Mouse (Mus musculus) left cerebral cortex, postnatal 14 days (tissue): Measurements from ENCODE around the gene Mast4. TPM values are rescaled to one million over a fixed set of nuclear protein-coding genes. Genes with fewer than 3 reads are reported as not detected.

Source experiments
- DNase-seq, 2 experiments: peaks; one replicate each; pipeline ENCODE4 v3.0.0; 2021 to 2022; ENCODE audit warnings: low spot score in 2 of 2, mixed read lengths in 1 of 2
- intact Hi-C: fragments of 180-260 bp; cut with DNase I; formaldehyde crosslinking; loops from one replicate; pipeline ENCODE4 v1.15.1; 2025
- total RNA-seq, 2 experiments: library from RNA; stranded (reverse); gene quantifications; 2 replicates each; pipeline ENCODE4 v1.2.3; 2021

Mast4 gene
- total RNA-seq, 2 experiments from 2014 or later = 35.5 to 41.2 TPM

- no peak for DNase-seq
- intact Hi-C loops = no loop called here
These were observed 193.0 kb downstream of the Mast4 start for GRCm38 (mm10) chr13:103141304-103141703.

- no peak for DNase-seq
- intact Hi-C loops = no loop called here
These were observed 194.2 kb downstream of the Mast4 start for GRCm38 (mm10) chr13:103140051-103140450.

GRCm38 (mm10) chr13:103138298-103138697, 196.0 kb downstream of the Mast4 start:
- DNase-seq = no peak
- intact Hi-C loops = no loop called here

GRCm38 (mm10) chr13:103135224-103135883, 198.9 kb downstream of the Mast4 start:
- DNase-seq = no peak
- intact Hi-C loops = no loop called here

- no peak for DNase-seq
These were observed 202.5 kb downstream of the Mast4 start for GRCm38 (mm10) chr13:103131781-103132180.

GRCm38 (mm10) chr13:103129130-103129797, 205.0 kb downstream of the Mast4 start:
- intact Hi-C loops = no loop called here
- no peak for DNase-seq

More at GRCm38 (mm10) chr13:103131781-103132180, 202.5 kb downstream of the Mast4 start:
- intact Hi-C loops = no loop called here

GRCm38 (mm10) chr13:103128729-103129128, 205.6 kb downstream of the Mast4 start:
- no peak for DNase-seq
- intact Hi-C loops = no loop called here

- intact Hi-C loops = no loop called here
- no peak for DNase-seq
These were observed 206.7 kb downstream of the Mast4 start for GRCm38 (mm10) chr13:103127594-103127993.

GRCm38 (mm10) chr13:103123716-103124115, 210.6 kb downstream of the Mast4 start:
- no peak for DNase-seq
- intact Hi-C loops = loop anchor here (5.0 kb wide), 1 partner anchor 446 kb away; no protein-coding TSS in a partner anchor

- no peak for DNase-seq
- intact Hi-C loops = loop anchor here (5.0 kb wide), 1 partner anchor 445 kb away; no protein-coding TSS in a partner anchor
These were observed 212.2 kb downstream of the Mast4 start for GRCm38 (mm10) chr13:103121796-103122792.

- peak in 1 of 2 experiments; percentile 30 for DNase-seq
- intact Hi-C loops = loop anchor here (5.0 kb wide), 1 partner anchor 443 kb away; no protein-coding TSS in a partner anchor
These were observed 213.6 kb downstream of the Mast4 start for GRCm38 (mm10) chr13:103120669-103121131.

GRCm38 (mm10) chr13:103119728-103120127, 214.6 kb downstream of the Mast4 start:
- intact Hi-C loops = loop anchor here (5.0 kb wide), 1 partner anchor 442 kb away; no protein-coding TSS in a partner anchor
- DNase-seq = no peak

- intact Hi-C loops = no loop called here
- DNase-seq = no peak
These were observed 219.2 kb downstream of the Mast4 start for GRCm38 (mm10) chr13:103115116-103115515.

- DNase-seq = peak; percentile 66 to 76
- intact Hi-C loops = no loop called here
These were observed 220.0 kb downstream of the Mast4 start for GRCm38 (mm10) chr13:103114274-103114673.

- DNase-seq = peak; percentile 84 to 88
- intact Hi-C loops = no loop called here
These were observed 224.4 kb downstream of the Mast4 start for GRCm38 (mm10) chr13:103109872-103110271.

GRCm38 (mm10) chr13:103107362-103107761, 226.9 kb downstream of the Mast4 start:
- intact Hi-C loops = no loop called here
- DNase-seq = no peak

GRCm38 (mm10) chr13:103102598-103102997, 231.7 kb downstream of the Mast4 start:
- intact Hi-C loops = no loop called here
- DNase-seq = peak; percentile 67 to 79

- peak; percentile 81 to 90 for DNase-seq
- intact Hi-C loops = no loop called here
These were observed 237.7 kb downstream of the Mast4 start for GRCm38 (mm10) chr13:103096346-103097150.

GRCm38 (mm10) chr13:103095491-103095890, 238.8 kb downstream of the Mast4 start:
- intact Hi-C loops = no loop called here
- no peak for DNase-seq
